Mouse (Mus musculus) hindbrain, embryonic 13.5 days (tissue): Measurements from ENCODE around the gene Ly6g6d. TPM values are rescaled to one million over a fixed set of nuclear protein-coding genes. Genes with fewer than 3 reads are reported as not detected.

Source experiments
- ATAC-seq: fragments of 200-750 bp; cut with Nextera tagmentation; 2 replicates; pipeline ENCODE4 v1.8.0; 2017; ENCODE audit warnings: moderate TSS enrichment; ENCODE audit not compliant: low FRiP score
- H3K27ac ChIP-seq: fragments of 300-500 bp; sonication (generic); 2 replicates; pipeline ENCODE4 v1.5.1; 2015; ENCODE audit warnings: inconsistent platforms, mild to moderate bottlenecking, moderate library complexity
- H3K27me3 ChIP-seq: fragments of 300-500 bp; sonication (generic); 2 replicates; pipeline ENCODE4 v1.6.1; 2015; ENCODE audit warnings: mild to moderate bottlenecking, inconsistent platforms
- H3K36me3 ChIP-seq: fragments of 300-500 bp; sonication (generic); 2 replicates; pipeline ENCODE4 v1.6.1; 2015; ENCODE audit warnings: mild to moderate bottlenecking, inconsistent platforms
- H3K4me1 ChIP-seq: fragments of 300-500 bp; sonication (generic); replicated peaks from 2 replicates; pipeline ENCODE4 v1.6.1; 2015; ENCODE audit warnings: inconsistent platforms
- H3K4me2 ChIP-seq: fragments of 300-500 bp; sonication (generic); 2 replicates; pipeline ENCODE4 v1.6.1; 2015; ENCODE audit warnings: inconsistent platforms, mild to moderate bottlenecking, moderate library complexity
- H3K4me3 ChIP-seq: fragments of 300-500 bp; sonication (generic); 2 replicates; pipeline ENCODE4 v1.5.1; 2015; ENCODE audit warnings: mild to moderate bottlenecking, inconsistent platforms
- H3K9ac ChIP-seq: fragments of 300-500 bp; sonication (generic); 2 replicates; pipeline ENCODE4 v1.6.1; 2015; ENCODE audit warnings: mild to moderate bottlenecking, inconsistent platforms
- H3K9me3 ChIP-seq: fragments of 300-500 bp; sonication (generic); 2 replicates; pipeline ENCODE4 v1.6.1; 2016; ENCODE audit warnings: inconsistent platforms
- WGBS: fragments of 180-500 bp; shearing (Covaris S2); methylation state at CpG from one replicate; pipeline ENCODE4 v1.1.7; 2015; 5-methylcytosine and 5-hydroxymethylcytosine counted together
- polyA plus RNA-seq: library from polyadenylated mRNA; unstranded; fragments of >200 nt; fragmentation: Nextera tagmentation; extraction: Ambion mirVana; gene quantifications from 2 replicates; pipeline ENCODE4 v1.2.1, GENCODE M21; 2015

Ly6g6d gene
- polyA plus RNA-seq, 1 experiment from 2014 or later: 1.1 TPM

DNA sequence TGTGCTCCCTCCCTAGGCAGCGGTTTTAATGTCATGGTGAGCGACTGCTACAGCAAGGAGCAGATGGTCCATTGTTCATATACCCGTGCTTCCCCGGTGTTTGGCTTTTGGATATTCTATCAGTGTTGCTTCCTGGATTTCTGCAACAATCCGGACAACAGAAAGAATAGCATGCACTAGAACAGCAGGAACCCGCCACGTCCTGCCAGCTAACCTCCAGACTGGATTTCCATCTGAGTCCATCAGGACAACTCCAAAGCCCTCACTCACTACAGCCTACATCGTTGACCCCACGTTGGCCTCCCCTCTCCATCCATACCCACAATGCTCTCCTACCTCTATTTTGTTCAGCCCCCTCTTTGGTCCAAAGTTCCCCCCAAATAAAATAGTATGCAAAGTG is 33.9 kb upstream of the Ly6g6d start:
- ATAC-seq: no peak
- H3K27ac ChIP-seq: no peak overlapping the region
- H3K9me3 ChIP-seq: no peaks in the 10 kb centered on the region
- H3K27me3 ChIP-seq: no peaks in the 10 kb centered on the region
- WGBS: 79% methylated on average over 9 of the region's 9 CpGs
- no peak overlapping the region for H3K9ac ChIP-seq
- H3K4me1 ChIP-seq: no peaks in the 10 kb centered on the region
- no peak overlapping the region for H3K4me3 ChIP-seq
- peaks cover 28% of the 10 kb centered on the region for H3K36me3 ChIP-seq
- no peak overlapping the region for H3K4me2 ChIP-seq

DNA sequence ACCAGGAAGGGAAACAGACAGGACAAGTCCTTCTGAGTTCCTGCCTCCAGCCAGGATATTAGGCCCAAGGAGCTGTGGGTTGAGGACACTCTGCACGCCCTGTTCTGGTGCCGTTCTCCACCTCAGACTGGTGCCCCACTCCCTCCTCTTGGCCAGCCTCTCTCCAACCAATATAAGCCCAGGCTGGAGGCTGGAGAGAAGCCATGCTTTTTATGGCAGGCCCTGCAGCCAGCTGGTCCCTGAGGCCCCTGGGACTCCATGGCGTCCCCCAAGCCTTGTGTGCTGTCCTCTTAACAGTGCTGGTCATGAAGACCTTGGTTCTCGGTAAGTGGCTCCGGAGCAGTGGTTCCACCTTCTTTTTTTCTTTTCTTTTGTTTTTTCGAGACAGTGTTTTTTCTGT is 30.2 kb upstream of the Ly6g6d start, which contains the start of gene Ly6g5c:
Gene Ly6g5c (plus strand): TSS at position 183 of the 400 bp plus-strand sequence.
- H3K9me3 ChIP-seq: no peaks in the 10 kb centered on the region
- no peak within 1 kb of the TSS for H3K9ac ChIP-seq
- WGBS: 89% methylated on average over 6 of the region's 6 CpGs
- ATAC-seq: no peak
- H3K36me3 ChIP-seq: peaks cover 12% of the 10 kb centered on the region
- H3K4me1 ChIP-seq: peaks cover 7% of the 10 kb centered on the region
- no peak within 1 kb of the TSS for H3K4me3 ChIP-seq
- no peak within 1 kb of the TSS for H3K27ac ChIP-seq
- no peaks in the 10 kb centered on the region for H3K27me3 ChIP-seq
- H3K4me2 ChIP-seq: no peak within 1 kb of the TSS

DNA sequence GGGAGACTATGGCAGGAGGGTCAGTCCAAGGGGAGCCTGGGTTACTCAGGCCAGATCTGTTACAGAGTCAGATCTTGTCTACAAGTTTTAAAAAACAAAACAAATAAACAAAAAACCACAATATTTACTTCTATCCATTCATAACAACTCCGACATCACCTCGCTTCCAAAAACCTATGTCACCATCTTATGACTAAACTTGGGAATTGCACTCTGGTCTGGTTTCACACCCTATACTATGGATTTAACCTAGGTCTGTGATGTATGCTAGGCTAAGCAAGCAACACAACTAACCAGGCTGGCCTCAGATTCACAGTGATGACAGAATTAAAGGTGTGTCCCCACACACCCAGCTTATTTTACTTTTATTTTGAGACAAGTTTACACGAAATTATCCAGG is 28.7 kb upstream of the Ly6g6d start:
- no peak overlapping the region for H3K4me3 ChIP-seq
- no peak overlapping the region for H3K27ac ChIP-seq
- H3K4me1 ChIP-seq: peaks cover 7% of the 10 kb centered on the region
- no peaks in the 10 kb centered on the region for H3K9me3 ChIP-seq
- H3K36me3 ChIP-seq: peaks cover 28% of the 10 kb centered on the region
- WGBS: 72% methylated on average over 3 of the region's 3 CpGs
- H3K9ac ChIP-seq: 0 out of 2 replicates have a peak overlapping the region, but pooled peaks have one; percentile 65
- no peak for ATAC-seq
- H3K27me3 ChIP-seq: no peaks in the 10 kb centered on the region
- no peak overlapping the region for H3K4me2 ChIP-seq

DNA sequence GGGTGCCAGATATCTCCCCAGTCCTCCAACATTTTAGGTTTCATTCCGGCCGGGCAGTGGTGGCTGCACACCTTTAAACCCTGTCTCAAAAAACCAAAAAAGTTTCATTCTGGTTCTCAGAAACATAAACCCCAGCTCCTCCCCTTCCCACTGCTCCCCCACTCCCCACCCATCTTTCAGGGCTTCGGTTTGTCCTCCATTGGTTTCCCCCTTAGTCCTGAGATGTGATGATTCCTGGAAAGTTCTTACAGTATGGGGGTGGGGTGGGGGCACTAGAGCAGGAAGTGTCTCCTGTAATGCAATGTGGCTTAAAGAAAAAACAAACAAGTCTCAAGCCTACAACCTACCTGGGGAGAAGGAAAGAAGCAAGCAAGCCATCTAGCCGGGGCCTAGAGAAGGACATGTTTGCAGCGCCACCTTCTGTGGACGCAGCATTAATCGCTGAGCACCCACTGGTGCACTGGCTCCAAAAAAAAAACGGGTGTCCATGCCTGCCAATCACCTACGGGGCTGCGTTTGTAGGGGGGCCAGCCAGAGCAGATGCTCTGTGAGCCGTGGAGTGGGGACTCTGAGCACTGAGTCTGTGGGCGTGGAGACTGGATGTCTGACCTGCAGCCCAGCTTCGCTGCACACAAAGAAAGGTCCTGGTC is 28.0 kb upstream of the Ly6g6d start:
- Histone ChIP-seq H3K27me3 (no peaks in the 10 kb centered on the region), H3K27ac (no peak overlapping the region), H3K4me1 (peaks cover 7% of the 10 kb centered on the region), H3K9me3 (no peaks in the 10 kb centered on the region), H3K9ac (peak overlapping the region; percentile 65), H3K4me2 (peak overlapping the region; percentile 39; the same call in 1 of the 2 replicates), H3K4me3 (peak overlapping the region; percentile 11; the same call in 1 of the 2 replicates), H3K36me3 (peaks cover 35% of the 10 kb centered on the region)
- 23% methylated on average over 13 of the region's 13 CpGs for WGBS
- 0 out of 2 replicates have a peak, but pooled peaks have one; percentile 24 for ATAC-seq

DNA sequence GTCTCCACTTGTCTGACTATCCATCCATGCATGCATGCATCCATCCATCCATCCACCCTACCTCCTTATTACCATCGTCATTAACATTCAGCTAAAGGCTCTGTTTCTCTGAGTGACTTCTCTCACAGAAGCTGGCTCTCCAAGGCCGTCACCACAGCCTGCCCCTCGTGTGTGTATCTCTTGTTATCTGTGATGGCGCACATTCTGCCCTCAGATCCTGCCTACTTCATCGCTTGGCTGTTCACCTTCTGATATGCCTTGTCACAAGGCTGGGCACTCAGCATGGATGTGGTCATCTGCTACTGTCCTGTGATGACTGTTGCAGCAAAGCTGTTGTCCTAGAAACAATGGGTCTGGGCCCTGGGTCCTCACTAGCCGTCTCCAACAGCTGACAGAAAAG is 26.9 kb upstream of the Ly6g6d start:
- Histone ChIP-seq H3K9me3 (no peaks in the 10 kb centered on the region), H3K27me3 (no peaks in the 10 kb centered on the region), H3K4me2 (no peak overlapping the region), H3K27ac (no peak overlapping the region), H3K4me3 (no peak overlapping the region), H3K4me1 (peaks cover 7% of the 10 kb centered on the region), H3K9ac (no peak overlapping the region), H3K36me3 (peaks cover 46% of the 10 kb centered on the region)
- 80% methylated on average over 6 of the region's 6 CpGs for WGBS
- no peak for ATAC-seq

DNA sequence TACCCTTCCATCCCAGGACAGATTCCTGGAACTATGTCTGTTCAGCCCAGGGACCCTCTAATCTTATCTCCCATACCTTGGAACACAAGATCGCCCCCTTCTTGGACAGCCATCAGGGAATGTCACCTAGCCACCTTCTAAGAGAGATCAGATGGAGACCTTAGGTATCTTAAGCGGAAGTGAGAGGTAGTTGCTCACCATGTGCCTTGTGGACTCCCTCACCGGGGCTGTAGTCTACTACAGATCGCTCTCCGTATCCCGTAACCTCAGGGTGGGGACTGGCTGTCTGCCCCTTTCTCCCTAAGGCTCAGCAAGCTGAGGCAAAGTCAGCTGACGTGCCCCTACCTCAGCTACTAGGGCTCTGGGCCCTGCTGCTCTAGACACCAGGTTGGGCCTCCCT is 26.2 kb upstream of the Ly6g6d start:
- Histone ChIP-seq H3K4me3 (no peak overlapping the region), H3K27ac (no peak overlapping the region), H3K4me2 (no peak overlapping the region), H3K9ac (0 out of 2 replicates have a peak overlapping the region, but pooled peaks have one; percentile 13), H3K36me3 (peaks cover 52% of the 10 kb centered on the region), H3K27me3 (no peaks in the 10 kb centered on the region), H3K9me3 (no peaks in the 10 kb centered on the region), H3K4me1 (peaks cover 7% of the 10 kb centered on the region)
- 96% methylated on average over 7 of the region's 7 CpGs for WGBS
- no peak for ATAC-seq

DNA sequence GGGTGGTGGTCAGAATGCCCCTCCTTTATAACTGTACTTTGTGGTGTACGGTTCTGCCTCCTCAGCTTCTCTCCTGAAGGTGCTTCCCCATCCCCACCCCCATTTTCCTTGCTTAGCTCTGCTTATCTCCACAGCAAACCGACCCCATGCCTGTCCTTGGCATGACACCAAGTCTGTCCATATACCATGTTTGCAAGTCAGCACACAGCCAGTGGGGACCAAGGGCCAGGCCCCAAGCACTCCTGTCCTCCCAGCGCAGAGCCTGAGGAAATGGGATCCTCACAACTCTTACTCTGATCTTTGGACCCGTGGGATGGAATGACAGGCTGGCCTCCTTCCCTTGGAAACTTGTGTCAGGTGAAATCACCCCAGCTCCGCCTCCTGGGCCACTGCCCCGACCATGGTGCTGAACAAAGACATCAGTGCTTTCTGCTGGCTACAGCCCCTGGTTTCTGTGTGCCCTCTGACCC is 25.4 kb upstream of the Ly6g6d start:
- H3K27me3 ChIP-seq: no peaks in the 10 kb centered on the region
- H3K4me3 ChIP-seq: no peak overlapping the region
- H3K9me3 ChIP-seq: no peaks in the 10 kb centered on the region
- H3K9ac ChIP-seq: peak overlapping the region; percentile 24; the same call in 1 of the 2 replicates
- 75% methylated on average over 6 of the region's 6 CpGs for WGBS
- H3K4me1 ChIP-seq: peaks cover 7% of the 10 kb centered on the region
- H3K36me3 ChIP-seq: peaks cover 61% of the 10 kb centered on the region
- ATAC-seq: no peak
- H3K4me2 ChIP-seq: no peak overlapping the region
- no peak overlapping the region for H3K27ac ChIP-seq

DNA sequence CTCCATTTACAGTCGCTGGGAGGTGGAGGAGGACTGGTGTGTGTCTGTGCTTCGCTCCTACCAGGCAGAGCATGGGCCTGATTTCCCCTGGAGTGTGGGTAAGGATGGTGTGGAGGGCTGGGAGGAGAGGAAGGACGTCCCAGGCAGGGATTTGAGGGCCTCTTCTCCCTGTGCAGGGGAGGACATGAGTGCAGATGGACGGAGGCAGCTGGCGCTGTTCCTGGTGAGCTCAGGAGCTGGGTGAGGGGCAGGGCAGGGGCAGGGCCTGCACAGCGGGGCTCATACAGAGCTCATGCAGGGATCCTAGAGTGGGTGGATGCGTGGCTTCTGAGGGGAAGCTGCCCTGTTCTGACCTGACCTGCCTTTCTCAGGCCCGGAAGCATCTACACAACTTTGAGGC is 24.4 kb upstream of the Ly6g6d start:
- Histone ChIP-seq H3K4me1 (peaks cover 7% of the 10 kb centered on the region), H3K36me3 (peaks cover 70% of the 10 kb centered on the region), H3K27ac (no peak overlapping the region), H3K9me3 (no peaks in the 10 kb centered on the region), H3K4me2 (no peak overlapping the region), H3K27me3 (no peaks in the 10 kb centered on the region), H3K9ac (0 out of 2 replicates have a peak overlapping the region, but pooled peaks have one; percentile 24), H3K4me3 (no peak overlapping the region)
- ATAC-seq: no peak
- WGBS: 76% methylated on average over 8 of the region's 8 CpGs

DNA sequence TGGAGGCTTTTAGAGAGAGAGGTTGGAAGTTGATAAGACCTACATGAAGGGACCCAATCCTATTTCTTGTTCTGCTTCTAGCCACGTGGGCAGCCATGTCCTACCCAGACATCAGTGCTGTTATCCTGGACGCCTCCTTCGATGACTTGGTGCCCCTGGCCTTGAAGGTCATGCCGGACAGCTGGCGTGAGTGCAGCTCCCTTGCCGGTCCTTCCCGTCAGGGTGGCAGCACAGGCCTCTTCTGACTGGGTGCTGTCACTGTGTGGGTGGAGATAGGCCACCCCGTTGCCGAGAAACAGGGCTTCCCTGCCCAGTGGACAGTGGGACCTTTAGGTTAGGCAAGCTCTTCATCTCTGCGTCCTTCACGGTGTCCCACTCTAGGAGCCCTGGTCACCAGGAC is 23.3 kb upstream of the Ly6g6d start:
- Histone ChIP-seq H3K4me1 (peaks cover 4% of the 10 kb centered on the region), H3K4me2 (no peak overlapping the region), H3K27ac (no peak overlapping the region), H3K4me3 (no peak overlapping the region), H3K9ac (no peak overlapping the region), H3K9me3 (no peaks in the 10 kb centered on the region), H3K27me3 (no peaks in the 10 kb centered on the region), H3K36me3 (peaks cover 82% of the 10 kb centered on the region)
- no peak for ATAC-seq
- WGBS: 93% methylated on average over 11 of the region's 11 CpGs

DNA sequence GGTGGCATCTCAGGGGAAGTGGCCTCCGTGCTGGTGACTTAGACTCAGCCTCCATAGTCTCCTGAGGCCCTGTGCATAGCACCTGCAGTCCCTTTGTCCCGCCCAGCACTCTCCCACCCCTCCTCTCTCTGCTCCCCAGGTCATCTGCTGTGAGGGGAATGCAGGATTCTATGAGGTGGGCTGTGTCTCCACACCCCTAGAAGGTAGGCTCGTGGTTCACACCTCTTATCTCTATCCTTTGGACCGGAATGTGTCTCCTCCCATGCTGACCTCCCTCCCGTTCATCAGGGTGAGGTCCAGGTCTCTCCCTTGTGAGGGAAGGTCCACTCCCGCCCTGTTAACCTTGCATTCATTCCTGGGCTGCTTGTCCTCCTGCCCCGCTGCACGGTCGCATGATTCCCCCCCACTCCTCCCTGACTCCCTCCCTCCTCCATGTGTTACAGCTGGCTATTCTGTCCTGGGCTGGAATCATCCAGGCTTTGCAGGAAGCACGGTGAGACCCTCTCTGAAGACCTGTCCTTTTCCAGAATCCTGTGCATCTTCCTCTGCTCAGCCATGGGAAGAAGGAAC is 22.4 kb upstream of the Ly6g6d start:
- Histone ChIP-seq H3K27ac (no peak overlapping the region), H3K36me3 (peaks cover 90% of the 10 kb centered on the region), H3K4me1 (no peaks in the 10 kb centered on the region), H3K9ac (peak overlapping the region; percentile 19; the same call in 1 of the 2 replicates), H3K4me3 (no peak overlapping the region), H3K4me2 (no peak overlapping the region), H3K9me3 (no peaks in the 10 kb centered on the region), H3K27me3 (no peaks in the 10 kb centered on the region)
- ATAC-seq: no peak
- WGBS: 80% methylated on average over 10 of the region's 10 CpGs

DNA sequence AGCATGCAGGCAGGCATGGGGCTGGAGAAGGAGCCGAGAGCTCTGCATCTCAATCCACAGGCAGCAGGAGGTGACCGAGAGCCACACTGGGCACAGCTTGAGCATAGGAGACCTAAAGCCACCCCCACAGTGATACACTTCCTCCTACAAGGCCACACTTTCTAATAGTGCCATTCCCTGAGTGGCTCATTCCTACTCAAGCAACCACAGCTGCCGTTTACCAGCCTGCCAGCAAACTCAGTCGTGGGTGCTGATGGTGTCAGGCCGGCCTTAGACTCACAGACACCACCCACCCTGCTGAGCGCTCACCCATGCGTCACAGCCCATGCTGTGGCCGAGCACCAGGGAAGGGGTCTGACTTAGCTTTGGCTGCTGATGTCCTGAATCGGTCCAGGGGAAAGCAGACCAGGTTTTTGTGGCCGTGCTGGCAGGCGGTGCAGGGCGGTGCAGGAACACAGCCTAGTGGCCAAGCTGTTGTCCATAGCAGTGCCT is 19.3 kb upstream of the Ly6g6d start:
- no peaks in the 10 kb centered on the region for H3K9me3 ChIP-seq
- H3K27ac ChIP-seq: no peak overlapping the region
- H3K4me1 ChIP-seq: no peaks in the 10 kb centered on the region
- H3K4me3 ChIP-seq: no peak overlapping the region
- no peak for ATAC-seq
- H3K9ac ChIP-seq: no peak overlapping the region
- no peaks in the 10 kb centered on the region for H3K27me3 ChIP-seq
- H3K4me2 ChIP-seq: no peak overlapping the region
- H3K36me3 ChIP-seq: peaks cover 98% of the 10 kb centered on the region
- 80% methylated on average over 12 of the region's 12 CpGs for WGBS

DNA sequence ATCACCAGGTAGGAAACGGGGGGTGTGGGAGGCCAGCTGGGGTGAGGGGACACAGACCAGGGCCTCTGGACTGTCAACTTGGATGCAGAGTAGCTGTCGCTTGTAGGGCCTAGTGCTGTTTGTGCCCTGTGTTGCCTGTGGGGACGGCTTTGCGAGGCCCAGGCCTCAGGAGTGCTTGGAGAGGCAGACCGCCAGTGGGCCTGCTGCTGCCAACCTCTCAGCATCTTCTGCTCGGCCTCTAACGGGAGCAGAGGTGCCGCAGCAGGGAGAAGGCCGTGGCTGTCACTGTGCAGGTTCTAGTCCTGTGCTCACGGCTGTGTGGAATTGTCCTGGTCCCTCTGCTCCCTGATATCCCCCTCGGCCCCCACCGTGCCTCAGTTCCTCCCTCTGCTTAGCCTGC is 18.7 kb upstream of the Ly6g6d start:
- 88% methylated on average over 12 of the region's 12 CpGs for WGBS
- peaks cover 97% of the 10 kb centered on the region for H3K36me3 ChIP-seq
- no peak for ATAC-seq

More for the DNA sequence above, 18.7 kb upstream of the Ly6g6d start:
- 0 out of 2 replicates have a peak overlapping the region, but pooled peaks have one; percentile 13 for H3K9ac ChIP-seq
- no peak overlapping the region for H3K4me3 ChIP-seq
- H3K27me3 ChIP-seq: no peaks in the 10 kb centered on the region
- no peak overlapping the region for H3K27ac ChIP-seq
- H3K9me3 ChIP-seq: no peaks in the 10 kb centered on the region
- no peaks in the 10 kb centered on the region for H3K4me1 ChIP-seq
- no peak overlapping the region for H3K4me2 ChIP-seq
